ENCODE assay signal across 13 mouse cellular contexts in genomic region chr7:6834950-6835349, GRCm38 (mm10).
A peak's percentile ranks its signal among the peaks of the same experiment; 100 is the strongest.
DNase-seq lines count a peak whose midpoint lies in the region; ATAC-seq and TF ChIP-seq lines count a peak whose summit lies in the region.
"Had no signal": no experiment of that assay in that cellular context is flagged by ENCODE, and none has a peak within 500 bp of the region (broad histone marks: within the 10 kb centered on the region; RNA-seq: fewer than 3 reads in every experiment).

No protein-coding gene starts in this region.

- H3K4me2 ChIP-seq in liver, embryonic 11.5 days = no peak overlapping the region
- no peak overlapping the region for H3K4me2 ChIP-seq in forebrain, embryonic 14.5 days (ENCODE audit: low read length)
- no peak overlapping the region for H3K4me2 ChIP-seq in limb, embryonic 14.5 days (replicated peaks; ENCODE audit: low read depth, low read length, severe bottlenecking)
- 0 out of 2 replicates have a peak overlapping the region, but pooled peaks have one; percentile 3 for H3K4me2 ChIP-seq in stomach, embryonic 14.5 days (replicated peaks; ENCODE audit: low read depth, low read length)
- H3K4me2 ChIP-seq: liver, embryonic 15.5 days had no signal

- WGBS in liver, embryonic 11.5 days = 64% methylated on average over 5 of the region's 5 CpGs
- 51% methylated on average over 5 of the region's 5 CpGs for WGBS in forebrain, embryonic 14.5 days
- 34% methylated on average over 5 of the region's 5 CpGs for WGBS in limb, embryonic 14.5 days
- WGBS in stomach, embryonic 14.5 days = 26% methylated on average over 5 of the region's 5 CpGs

- H3K4me1 ChIP-seq in liver, embryonic 11.5 days (replicated peaks; ENCODE audit: control insufficient read depth, insufficient read depth, low read length) = no peaks in the 10 kb centered on the region
- H3K4me1 ChIP-seq in forebrain, embryonic 14.5 days (ENCODE audit: control insufficient read depth, insufficient read depth, low read length) = peaks cover 6% of the 10 kb centered on the region; the same call in 1 of the 2 replicates
- H3K4me1 ChIP-seq in limb, embryonic 14.5 days (ENCODE audit: control insufficient read depth, insufficient read depth, low read length) = peaks cover 8% of the 10 kb centered on the region; the same call in 1 of the 2 replicates
- H3K4me1 ChIP-seq in stomach, embryonic 14.5 days (ENCODE audit: control insufficient read depth, insufficient read depth, low read length) = peaks cover 12% of the 10 kb centered on the region
- H3K4me1 ChIP-seq: liver, embryonic 15.5 days had no signal

- no peak for ATAC-seq in liver, embryonic 11.5 days (replicated peaks; ENCODE audit: low FRiP score)
- no peak for ATAC-seq in forebrain, embryonic 14.5 days
- peak; percentile 42 for ATAC-seq in limb, embryonic 14.5 days (ENCODE audit: low FRiP score, low read depth)
- ATAC-seq in stomach, embryonic 14.5 days (ENCODE audit: insufficient number of reproducible peaks, insufficient read depth, low FRiP score, low read depth) = peak; percentile 81
- no peak for ATAC-seq in frontal cortex, adult (ENCODE audit: low TSS enrichment)

- no peak overlapping the region for H3K4me3 ChIP-seq in liver, embryonic 11.5 days (ENCODE audit: low read depth, low read length)
- no peak overlapping the region for H3K4me3 ChIP-seq in forebrain, embryonic 14.5 days (ENCODE audit: low read depth, low read length)
- no peak overlapping the region for H3K4me3 ChIP-seq in limb, embryonic 14.5 days (replicated peaks; ENCODE audit: low read length)
- no peak overlapping the region for H3K4me3 ChIP-seq in stomach, embryonic 14.5 days (ENCODE audit: low read depth, low read length)
- H3K4me3 ChIP-seq: liver, embryonic 15.5 days had no signal

- intact Hi-C loops in left cerebral cortex, postnatal 25 days (cut with DNase I) = no loop called here

- no peak overlapping the region for H3K9ac ChIP-seq in liver, embryonic 11.5 days (ENCODE audit: low read depth, low read length)
- no peak overlapping the region for H3K9ac ChIP-seq in forebrain, embryonic 14.5 days (ENCODE audit: low read length)
- 0 out of 2 replicates have a peak overlapping the region, but pooled peaks have one; percentile 21 for H3K9ac ChIP-seq in limb, embryonic 14.5 days (ENCODE audit: low read depth, low read length, severe bottlenecking)
- 0 out of 2 replicates have a peak overlapping the region, but pooled peaks have one; percentile 2 for H3K9ac ChIP-seq in stomach, embryonic 14.5 days (replicated peaks; ENCODE audit: low read depth, low read length)
- H3K9ac ChIP-seq: liver, embryonic 15.5 days had no signal

- H3K9me3 ChIP-seq in liver, embryonic 11.5 days (ENCODE audit: control insufficient read depth, low read length) = no peaks in the 10 kb centered on the region
- no peaks in the 10 kb centered on the region for H3K9me3 ChIP-seq in forebrain, embryonic 14.5 days (replicated peaks; ENCODE audit: control insufficient read depth, low read length)
- no peaks in the 10 kb centered on the region for H3K9me3 ChIP-seq in limb, embryonic 14.5 days (ENCODE audit: control insufficient read depth, low read length)
- no peaks in the 10 kb centered on the region for H3K9me3 ChIP-seq in stomach, embryonic 14.5 days (ENCODE audit: control insufficient read depth, low read depth, low read length)
- H3K9me3 ChIP-seq: liver, embryonic 15.5 days had no signal

- H3K27ac ChIP-seq in liver, embryonic 11.5 days (ENCODE audit: low read depth, low read length) = peak overlapping the region; percentile 5; the same call in 1 of the 2 replicates
- peak overlapping the region; percentile 6; the same call in 1 of the 2 replicates for H3K27ac ChIP-seq in forebrain, embryonic 14.5 days (ENCODE audit: low read depth, low read length)
- peak overlapping the region; percentile 89 for H3K27ac ChIP-seq in limb, embryonic 14.5 days (replicated peaks; ENCODE audit: low read depth, low read length)
- H3K27ac ChIP-seq in stomach, embryonic 14.5 days (ENCODE audit: low read length) = peak overlapping the region; percentile 81
- H3K27ac ChIP-seq: liver, embryonic 15.5 days had no signal

- no peaks in the 10 kb centered on the region for H3K27me3 ChIP-seq in liver, embryonic 11.5 days (replicated peaks; ENCODE audit: control insufficient read depth, insufficient read depth, low read length)
- H3K27me3 ChIP-seq in forebrain, embryonic 14.5 days (replicated peaks; ENCODE audit: control insufficient read depth, insufficient read depth, low read length) = no peaks in the 10 kb centered on the region
- no peaks in the 10 kb centered on the region for H3K27me3 ChIP-seq in limb, embryonic 14.5 days (ENCODE audit: control insufficient read depth, insufficient read depth, low read length)
- no peaks in the 10 kb centered on the region for H3K27me3 ChIP-seq in stomach, embryonic 14.5 days (ENCODE audit: control insufficient read depth, insufficient read depth, low read length)
- H3K27me3 ChIP-seq: liver, embryonic 15.5 days had no signal

- H3K36me3 ChIP-seq in liver, embryonic 11.5 days (ENCODE audit: control insufficient read depth, insufficient read depth, low read length) = no peaks in the 10 kb centered on the region
- no peaks in the 10 kb centered on the region for H3K36me3 ChIP-seq in forebrain, embryonic 14.5 days (ENCODE audit: control insufficient read depth, insufficient read depth, low read length)
- H3K36me3 ChIP-seq in limb, embryonic 14.5 days (ENCODE audit: control insufficient read depth, insufficient read depth, low read length) = no peaks in the 10 kb centered on the region
- no peaks in the 10 kb centered on the region for H3K36me3 ChIP-seq in stomach, embryonic 14.5 days (ENCODE audit: control insufficient read depth, insufficient read depth, low read length)
- H3K36me3 ChIP-seq: liver, embryonic 15.5 days had no signal

- TF ChIP-seq POLR2A in limb, embryonic 14.5 days (IDR thresholded peaks at IDR 0.05; ENCODE audit: borderline replicate concordance, extremely low read depth, insufficient read depth, insufficient read length) = no peak

- DNase-seq in liver, embryonic 11.5 days (ENCODE audit: low spot score) = no peak
- DNase-seq in liver = no peak
- no peak for DNase-seq in forebrain, embryonic 14.5 days (ENCODE audit: low spot score)
- DNase-seq in limb, embryonic 14.5 days (ENCODE audit: low spot score) = peak; percentile 53
- no peak for DNase-seq in left cerebral cortex, postnatal 25 days (ENCODE audit: low spot score in 2 of 2)
- no peak for DNase-seq in layer of hippocampus, postnatal 10 days (ENCODE audit: low spot score in 2 of 2)
- DNase-seq: cerebellum, postnatal 36 days; gastrocnemius, postnatal 10 days; kidney, adult 18-20 months; thymus, adult 2 months had no signal

Comparison
In these comparisons a context has a peak if more than half of its experiments do, and no peak if none do; other contexts are left out.
1. ATAC-seq: peak in limb, embryonic 14.5 days (single experiment) and stomach, embryonic 14.5 days (single experiment); none in liver, embryonic 11.5 days (single experiment), forebrain, embryonic 14.5 days (single experiment) and frontal cortex, adult (single experiment).
2. H3K27ac ChIP-seq: peak in every context shown above with its lines; median percentile 89 in limb, embryonic 14.5 days; 81 in stomach, embryonic 14.5 days; 6 in forebrain, embryonic 14.5 days; 5 in liver, embryonic 11.5 days.
3. H3K9ac ChIP-seq: peak in limb, embryonic 14.5 days (single experiment) and stomach, embryonic 14.5 days (single experiment); none in liver, embryonic 11.5 days (single experiment) and forebrain, embryonic 14.5 days (single experiment).